Mouse (Mus musculus): ENCODE measurements around the gene Skint5.
"Not testable (repeated sequence)": the region's sequence is repeated elsewhere in the genome, so short reads cannot be mapped to it uniquely, and the experiment has no call there.

Gene Skint5

GRCm38 (mm10) chr4:113999403-113999802 lies at the start of gene Skint5:
TSS of gene Skint5 (minus strand) at chr4:113999503.
- DNase-seq, result no peak

- no peak for DNase-seq
Observed at GRCm38 (mm10) chr4:113957343-113957742, 42.0 kb downstream of the Skint5 start.

GRCm38 (mm10) chr4:113764182-113764581 lies 235.1 kb downstream of the Skint5 start:
- no peak for DNase-seq

GRCm38 (mm10) chr4:113763684-113764083 lies 235.6 kb downstream of the Skint5 start:
- no peak for DNase-seq

- not testable (repeated sequence) for DNase-seq
Observed at GRCm38 (mm10) chr4:113448230-113448629, 551.1 kb downstream of the Skint5 start.

All from right cerebral cortex, postnatal 4 days (tissue).